Mouse (Mus musculus): ENCODE measurements at regions not wholly inside any gene's neighbourhood (a gene's known extent, or its start where the extent isn't known, plus 50 kb on each side); places are given as distances from the start of the nearest gene placed in this dataset.
A peak's percentile ranks its signal among the peaks of the same experiment; 100 is the strongest.

DNA sequence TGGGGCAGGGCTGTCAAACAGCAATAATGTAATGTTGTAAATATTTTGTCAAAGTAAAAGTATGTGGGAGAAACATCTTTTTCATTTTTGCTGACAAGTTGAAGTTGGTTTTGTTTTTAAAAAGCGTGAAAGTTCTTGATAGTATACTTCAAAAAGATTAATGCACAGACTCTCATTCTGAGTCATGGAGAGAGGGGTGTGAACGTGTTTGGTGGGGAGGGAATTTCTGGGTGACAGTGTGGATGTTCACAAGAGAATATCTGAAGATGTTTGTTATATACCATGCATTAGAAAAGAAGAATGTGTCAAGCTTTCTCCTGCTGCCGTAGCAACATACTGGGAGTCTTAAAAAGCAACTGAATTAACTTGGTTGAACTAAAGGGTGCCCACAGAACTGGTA is 57.0 kb downstream of the Rps29 start:
- DNase-seq (ENCODE audit: low spot score), result no peak

DNA sequence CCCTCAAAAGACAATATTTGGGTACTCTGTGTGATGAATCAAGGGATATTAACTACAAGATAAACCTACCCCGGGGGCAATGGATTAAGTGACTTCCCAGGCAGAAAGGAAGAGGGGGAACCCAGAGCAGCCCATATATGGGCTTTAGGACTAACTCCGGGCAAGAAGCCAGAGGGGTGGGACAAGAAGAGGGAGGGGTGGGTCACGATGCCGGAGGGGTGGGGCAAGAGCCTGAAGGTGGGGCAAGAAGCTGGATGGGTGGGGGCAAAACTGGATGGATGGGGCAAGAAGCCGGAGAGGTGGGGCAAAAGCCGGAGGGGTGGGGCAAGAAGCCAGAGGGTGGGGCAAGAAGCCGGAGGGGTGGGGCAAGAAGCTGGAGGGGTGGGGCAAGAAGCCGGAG is 64.1 kb downstream of the Rps29 start:
- DNase-seq (ENCODE audit: low spot score), result no peak

DNA sequence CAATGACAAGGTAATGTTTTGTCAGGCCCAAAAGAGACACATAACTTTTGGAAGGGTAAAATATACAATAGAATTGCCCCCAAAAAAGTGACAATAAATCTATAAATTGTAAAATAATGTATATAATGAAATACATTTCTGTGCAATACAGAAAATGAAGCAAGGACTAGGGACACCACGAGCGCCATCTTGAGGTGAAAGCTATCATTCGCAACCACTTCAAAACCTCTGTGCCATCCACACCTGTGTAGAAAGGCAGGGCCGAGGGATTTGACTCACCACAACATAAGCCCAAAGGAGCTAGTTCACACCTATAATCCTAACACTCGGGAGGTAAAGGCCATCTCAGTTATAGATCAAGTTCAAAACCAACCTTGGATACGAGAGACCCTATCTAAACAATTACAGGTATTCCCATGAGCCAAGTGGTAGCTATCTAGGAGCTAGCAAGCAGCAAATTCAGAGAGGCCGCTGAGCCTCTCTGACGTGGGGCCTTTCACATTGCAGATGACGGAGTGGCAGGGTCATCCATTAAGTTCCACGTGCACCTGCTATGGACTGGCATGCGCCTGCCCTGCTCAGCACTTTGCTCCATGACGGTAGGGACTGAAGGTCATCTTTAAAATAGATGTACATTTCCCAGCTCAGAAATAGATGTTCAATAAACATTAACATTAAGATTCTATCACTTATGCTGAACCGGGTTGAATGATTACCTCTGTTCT is 65.8 kb downstream of the Rps29 start:
- peak; percentile 43 for DNase-seq (ENCODE audit: low spot score)

DNA sequence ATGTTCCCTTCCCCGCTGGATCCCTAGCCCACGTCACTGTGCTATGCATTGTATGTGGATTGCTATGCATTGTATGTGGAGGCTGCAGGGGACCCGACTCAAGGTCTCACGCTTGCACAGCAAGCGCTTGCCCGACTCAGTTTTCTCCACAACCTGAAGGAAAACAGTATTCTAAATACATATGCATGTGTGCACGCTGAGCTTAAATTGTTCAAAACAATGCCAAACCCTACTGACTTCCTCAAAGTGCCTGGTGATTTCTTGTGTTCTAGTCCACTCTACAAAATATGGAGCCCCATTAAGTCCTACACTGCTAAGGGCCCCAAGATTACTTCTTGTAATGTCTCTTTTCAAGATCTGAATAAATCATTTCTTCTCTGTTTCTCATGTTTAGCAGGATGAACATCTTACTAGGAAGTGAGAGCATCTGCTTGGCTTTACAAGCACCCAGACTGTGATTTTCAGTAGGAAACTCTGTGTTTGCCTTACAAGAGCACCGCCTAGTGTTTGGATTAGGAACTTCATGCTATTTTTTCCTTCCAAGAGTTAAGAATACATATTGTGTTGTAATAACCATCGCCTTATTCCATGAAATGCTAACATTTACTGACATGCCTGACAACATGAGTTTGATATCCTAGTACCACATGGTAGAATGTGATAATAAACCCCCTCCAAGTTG is 70.9 kb downstream of the Rps29 start:
- DNase-seq (ENCODE audit: low spot score), result peak; percentile 75

DNA sequence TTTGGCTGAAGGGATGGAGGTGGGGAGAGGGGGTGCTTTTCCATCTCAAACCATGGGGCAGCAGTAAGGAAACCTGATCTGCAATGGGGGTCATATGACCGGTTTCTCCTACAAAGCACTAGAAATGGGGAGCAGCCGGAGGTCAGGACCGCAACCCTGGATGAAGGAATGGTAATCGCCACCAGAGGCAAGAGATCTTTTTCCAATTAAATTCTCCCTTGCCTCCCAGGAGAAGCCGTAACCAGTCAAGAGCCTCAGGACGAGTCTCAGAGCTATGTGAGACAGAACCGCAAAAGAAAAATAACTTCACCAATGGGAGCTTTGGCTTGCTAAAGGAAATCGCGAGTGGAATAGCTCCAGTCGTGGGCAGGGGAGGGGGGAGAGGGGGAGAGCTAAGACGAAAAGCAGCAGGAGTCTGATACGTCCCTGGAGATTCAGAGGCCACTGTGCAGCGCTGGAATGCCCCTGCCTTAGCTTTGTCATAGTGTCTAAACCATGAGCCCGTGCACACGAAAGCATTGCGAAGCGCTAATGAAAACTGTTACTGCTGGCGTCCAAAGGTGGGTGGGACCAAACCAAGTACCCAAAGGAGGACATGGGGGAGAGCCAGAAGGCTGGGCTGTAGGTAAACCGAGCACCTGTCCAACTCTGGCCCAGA is 73.3 kb downstream of the Rps29 start:
- peak; percentile 48 for DNase-seq (ENCODE audit: low spot score)

DNA sequence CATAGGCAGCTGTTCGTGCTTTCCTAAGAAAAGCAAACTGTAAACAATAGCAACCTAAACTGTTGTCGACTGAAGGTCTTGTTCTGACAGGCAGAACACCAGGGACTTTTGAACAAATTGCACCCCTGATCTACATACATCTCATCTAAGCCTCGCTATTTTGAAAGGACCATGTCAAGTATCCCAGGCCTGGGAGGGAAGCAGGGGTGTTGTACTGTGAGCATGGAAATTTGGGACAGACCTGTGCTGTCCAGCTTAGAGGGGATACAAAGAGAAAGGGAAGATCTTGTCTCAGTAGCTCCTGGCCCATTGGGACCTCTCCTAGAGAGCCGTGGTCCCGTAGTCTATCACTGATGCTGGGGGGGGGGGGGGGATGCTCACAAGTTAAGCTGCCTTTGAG is 74.3 kb downstream of the Rps29 start:
- no peak for DNase-seq (ENCODE audit: low spot score)

DNA sequence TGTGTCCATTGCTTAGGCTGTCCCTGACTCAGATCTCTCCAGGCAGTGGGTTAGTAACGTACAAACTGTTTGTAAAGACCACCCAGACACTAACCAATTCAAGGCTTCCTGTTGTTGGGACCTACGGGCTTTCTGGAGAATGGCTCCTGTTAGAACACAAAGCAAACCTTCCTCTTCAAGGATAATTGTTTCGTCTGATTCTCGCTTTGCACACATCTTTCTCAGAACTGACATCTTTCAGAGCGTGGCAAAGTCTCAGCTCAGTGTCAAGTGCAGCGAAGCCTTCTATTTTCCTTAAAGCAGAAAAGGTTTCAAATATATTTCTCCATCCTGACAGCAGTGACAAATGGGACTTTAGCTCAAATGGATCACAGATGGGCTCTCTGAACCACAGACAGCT is 76.9 kb downstream of the Rps29 start:
- peak; percentile 36 for DNase-seq (ENCODE audit: low spot score)

DNA sequence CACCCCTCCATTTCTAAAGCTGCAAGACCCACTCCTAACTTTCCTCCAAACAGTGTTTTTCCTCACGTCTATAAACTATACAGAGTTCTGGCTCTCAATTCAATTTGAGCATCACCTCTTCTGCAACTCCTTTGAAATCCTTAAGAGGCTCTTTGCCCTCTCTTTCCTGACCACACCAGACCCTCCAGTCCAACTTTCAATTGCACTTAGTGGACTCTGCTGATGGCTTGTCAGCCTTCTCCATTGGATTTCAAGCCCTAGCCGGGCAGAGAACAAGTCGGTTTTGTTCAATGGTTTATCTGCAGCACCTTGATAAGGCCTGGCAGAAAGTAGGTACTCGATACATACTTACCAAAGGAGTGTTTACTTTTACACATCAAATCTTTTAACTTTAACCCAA is 119.4 kb downstream of the Rps29 start:
- DNase-seq (ENCODE audit: low spot score), result no peak

DNA sequence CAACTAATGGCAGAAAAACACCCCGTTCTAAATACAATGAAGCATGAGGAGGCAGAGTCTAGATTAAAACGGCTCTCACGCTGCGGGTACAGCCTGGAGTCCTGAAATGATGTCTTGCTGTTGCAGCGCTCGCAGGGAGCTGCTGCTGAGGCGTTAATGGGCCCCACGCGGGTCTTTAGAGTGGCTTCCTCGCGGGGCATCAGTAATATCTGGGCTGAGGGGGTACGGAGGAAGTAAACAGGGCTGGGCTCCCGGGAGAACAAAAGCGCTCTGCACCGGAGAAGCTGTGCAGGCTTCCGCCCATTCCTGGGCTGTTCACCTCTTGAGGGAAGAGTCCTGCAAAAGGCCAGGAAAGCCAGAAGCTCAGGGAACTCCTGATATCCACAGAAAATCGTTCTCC is 135.4 kb downstream of the Rps29 start:
- DNase-seq (ENCODE audit: low spot score), result no peak

DNA sequence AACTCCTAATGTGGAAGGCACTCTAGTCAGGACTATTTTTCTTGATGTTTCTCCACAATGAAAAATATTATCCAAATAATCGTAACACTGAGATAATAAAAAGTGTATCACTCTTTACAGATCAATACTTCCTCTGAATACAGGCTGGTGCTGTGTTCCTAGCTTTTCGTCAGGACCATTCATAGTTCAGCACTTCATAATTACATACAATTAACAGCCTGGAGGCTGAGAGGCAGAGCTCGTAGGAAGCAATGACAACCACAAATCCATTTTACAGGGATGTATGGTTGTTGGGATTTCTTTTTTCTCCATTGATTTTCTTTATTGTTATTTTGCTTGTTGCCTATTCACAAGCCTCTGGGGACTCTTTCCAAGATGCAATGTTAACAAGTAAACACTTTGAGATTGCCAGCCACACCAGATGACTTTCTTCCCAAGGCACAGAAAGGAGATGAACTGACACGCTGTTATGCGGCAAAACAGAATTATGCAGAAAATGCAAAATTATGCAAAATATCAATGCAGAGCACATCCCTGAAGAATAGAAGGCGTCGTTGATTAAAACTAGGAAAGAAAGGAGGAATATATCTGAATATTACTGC is 142.2 kb downstream of the Rps29 start:
- DNase-seq (ENCODE audit: low spot score), result no peak

DNA sequence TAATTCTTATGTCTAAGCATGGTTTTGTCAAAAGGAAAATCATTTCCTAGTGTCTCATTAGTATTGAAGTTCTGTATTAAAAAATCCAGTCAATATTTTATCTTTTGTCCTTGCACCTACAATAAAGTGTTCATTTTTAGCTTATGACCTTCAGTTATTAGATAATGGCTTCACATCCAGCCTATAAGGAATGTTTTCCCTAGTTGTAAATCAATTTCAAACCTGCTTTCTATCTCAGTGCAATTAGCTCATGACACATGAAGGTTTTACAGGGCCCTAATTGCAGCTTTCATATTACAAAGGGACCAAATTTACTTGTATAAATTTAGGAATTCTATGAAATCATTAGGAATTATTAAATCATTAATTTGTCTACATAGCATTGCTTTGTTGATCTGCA is 153.8 kb downstream of the Rps29 start:
- no peak for DNase-seq (ENCODE audit: low spot score)

DNA sequence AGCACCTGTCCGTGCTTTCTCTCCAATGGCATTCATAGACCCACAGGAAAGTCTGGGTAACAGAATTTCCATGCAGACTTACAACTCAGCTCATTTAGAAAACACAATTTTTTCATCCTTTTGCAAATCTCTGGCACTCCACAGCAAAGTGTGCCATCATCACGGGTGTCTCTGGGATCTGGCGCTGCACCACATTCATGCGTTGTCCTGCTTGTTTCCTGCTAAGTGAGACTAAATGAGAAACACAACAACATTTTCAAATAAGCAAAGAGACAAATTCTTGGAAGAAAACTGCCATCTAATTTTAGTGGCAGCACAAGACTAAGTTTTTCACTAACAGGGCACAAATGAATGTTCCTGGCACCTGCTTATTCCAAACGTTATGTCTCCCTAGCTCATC is 156.9 kb downstream of the Rps29 start:
- DNase-seq (ENCODE audit: low spot score), result no peak

DNA sequence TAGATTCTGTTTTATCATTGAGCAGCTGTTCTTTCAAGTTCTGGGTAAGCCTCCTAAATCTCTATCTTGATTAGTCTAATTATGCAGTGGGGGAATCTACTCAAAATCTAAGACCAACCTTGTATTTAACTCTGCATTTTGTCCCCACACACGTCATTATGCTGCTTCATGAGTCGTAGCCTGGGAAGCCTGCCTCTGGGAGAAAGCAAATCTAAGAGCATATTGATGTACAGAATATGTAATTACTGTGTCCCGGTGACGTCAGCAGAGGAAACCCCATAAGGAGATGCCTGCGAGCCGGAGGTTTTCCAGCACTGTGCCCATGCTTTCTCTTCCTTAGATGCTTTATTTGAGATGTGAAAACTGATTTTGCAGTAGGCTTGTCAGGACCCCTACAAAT is 161.7 kb downstream of the Rps29 start:
- DNase-seq (ENCODE audit: low spot score), result no peak

DNA sequence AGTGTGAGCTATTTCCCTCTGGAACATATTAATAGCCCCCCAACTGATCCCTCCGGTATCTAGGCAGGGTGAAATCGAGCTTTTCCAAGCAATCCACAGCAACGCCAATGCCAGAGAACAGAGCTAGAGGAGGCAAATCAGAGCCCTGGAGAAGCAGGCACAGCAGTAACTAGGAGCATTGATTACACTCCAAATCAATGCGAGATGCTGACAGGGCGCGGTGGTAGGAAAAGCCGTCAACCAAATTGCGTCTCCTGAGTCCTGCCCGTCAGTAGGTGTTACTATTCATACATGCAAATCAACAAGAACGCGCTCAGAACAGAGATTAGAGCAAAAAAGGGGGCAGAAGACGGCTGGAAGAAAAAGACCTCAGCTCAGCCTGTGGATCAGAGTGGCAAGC is 162.2 kb downstream of the Rps29 start:
- DNase-seq (ENCODE audit: low spot score), result no peak

DNA sequence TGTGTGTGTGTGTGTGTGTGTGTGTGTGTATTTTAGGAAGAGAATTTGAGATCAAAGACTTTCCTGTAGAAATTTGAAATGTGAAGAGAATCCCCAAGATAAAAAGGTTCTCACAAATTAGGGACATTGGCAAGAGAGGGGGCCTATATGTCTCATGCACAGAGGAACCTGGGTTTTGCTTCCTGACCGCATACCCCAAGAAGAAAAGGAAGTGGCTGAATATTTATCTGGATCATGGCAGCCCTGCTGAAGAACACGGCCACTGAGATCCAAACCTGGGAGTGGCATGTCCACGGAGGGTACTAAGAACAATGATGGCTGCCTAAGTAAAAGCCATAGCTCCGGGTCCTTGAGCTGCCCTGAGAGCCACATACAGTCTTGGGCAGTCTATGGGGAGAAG is 178.3 kb downstream of the Rps29 start:
- no peak for DNase-seq (ENCODE audit: low spot score)

DNA sequence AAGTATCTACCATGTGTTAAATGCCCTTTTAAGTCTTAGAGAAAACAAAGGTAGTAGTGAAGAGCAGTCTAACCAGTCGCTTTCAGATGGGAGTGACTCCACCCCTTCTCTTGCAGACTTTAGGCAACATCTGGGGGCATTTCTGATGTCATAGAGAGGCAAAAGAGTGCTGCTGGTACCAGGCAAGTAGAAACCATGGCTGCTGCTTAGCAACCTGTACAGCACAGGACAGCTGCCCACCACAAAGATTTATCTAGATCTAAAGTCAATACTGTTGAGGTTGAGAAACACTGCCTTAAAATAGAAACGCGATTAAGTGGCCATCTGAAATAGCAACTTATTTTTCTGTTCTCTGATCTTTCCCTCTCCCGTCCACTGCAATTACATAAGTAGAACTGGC is 178.8 kb downstream of the Rps29 start:
- DNase-seq (ENCODE audit: low spot score), result no peak

DNA sequence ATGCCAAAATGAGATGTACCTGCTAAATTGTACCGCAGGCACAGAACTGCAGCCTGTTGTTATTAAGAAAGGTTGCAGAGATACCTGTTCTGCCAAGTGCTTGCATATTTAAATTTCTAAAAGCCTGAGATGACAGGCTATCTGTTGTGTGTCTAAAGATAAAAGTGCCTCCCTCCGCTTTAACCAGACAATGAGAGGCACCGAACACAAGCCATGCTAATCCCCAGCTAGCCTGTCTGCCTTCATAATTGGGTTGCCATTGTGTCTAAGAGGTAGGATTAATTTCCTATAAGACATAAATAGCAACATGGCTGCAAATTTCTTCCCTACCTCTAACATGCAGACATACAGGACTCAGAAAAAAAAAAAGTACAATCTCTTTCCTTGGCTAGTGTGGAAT is 179.8 kb downstream of the Rps29 start:
- no peak for DNase-seq (ENCODE audit: low spot score)

DNA sequence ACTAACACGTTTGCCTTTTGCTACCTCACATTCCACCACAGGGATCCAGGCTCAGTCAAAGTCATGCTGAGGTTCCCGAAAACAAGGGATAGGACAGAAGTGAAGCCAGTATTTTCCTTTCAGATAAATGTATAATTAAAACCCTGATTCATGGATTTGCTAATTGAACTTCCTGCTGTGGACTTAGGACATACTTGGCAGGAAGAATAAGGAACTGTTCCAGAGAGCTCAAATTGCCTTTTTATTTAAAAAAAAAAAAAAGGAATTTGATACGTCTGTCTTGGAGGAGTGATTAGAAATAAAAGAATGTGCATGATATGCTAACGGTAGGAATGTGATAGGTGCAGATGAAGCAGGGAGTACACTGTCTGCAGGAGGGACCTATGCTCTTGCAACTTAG is 181.7 kb downstream of the Rps29 start:
- no peak for DNase-seq (ENCODE audit: low spot score)

DNA sequence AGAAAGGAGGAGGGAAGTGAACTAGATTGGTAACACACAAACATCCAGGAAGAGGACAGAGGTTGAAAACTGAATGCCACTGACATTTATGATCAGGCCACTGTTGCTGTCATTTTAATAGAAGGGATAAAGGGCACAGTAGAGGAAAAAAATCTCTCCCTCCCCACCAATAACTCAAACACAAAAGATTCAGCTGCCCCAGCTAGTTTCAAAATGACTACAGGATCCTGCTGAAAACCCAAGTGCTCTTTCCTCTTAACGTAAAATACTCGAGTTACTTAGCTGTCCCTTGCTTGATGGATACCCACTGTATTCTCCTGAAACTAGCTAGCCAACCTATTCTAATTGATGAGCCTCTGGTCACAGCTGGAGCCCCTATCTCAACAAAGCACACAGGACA is 211.7 kb downstream of the Rps29 start:
- no peak for DNase-seq (ENCODE audit: low spot score)

DNA sequence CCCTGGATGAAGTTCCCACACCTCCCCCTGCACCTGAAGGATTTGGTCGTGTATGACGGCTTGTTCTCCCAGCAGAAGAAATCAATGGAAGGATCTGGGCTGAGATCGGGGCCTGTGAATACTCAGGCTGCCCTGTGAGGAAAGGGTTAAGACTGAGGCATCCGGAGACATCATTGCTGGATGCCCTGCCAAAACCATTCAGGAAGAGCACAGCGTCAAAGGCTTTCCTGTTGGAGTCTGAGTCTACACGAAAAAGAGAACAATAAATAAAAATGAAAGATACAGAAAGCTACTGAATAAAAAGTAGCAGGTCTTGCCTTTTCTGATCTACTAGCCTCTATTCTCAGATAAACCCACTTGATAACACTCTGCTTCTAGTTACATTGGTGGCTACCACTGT is 248.4 kb downstream of the Rps29 start:
- no peak for DNase-seq (ENCODE audit: low spot score)

DNA sequence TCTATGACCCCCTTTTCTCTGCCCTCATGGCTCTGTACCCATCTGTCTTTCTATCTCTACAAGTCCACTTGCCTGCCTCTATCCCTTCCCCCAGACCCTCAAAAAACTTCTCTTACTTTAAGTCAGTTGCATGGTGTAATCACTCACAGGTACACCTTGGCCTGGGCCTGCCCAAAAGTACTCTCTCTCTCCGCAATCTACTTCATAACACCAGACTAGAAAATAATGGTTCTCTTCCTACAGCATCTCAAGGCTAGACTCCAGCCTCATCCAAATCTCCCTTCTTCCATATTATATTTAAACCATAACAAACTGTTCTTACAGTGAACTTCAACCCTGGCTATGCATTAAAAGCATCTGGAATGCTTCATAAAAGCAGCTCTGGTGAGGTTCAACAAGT is 254.2 kb downstream of the Rps29 start:
- DNase-seq (ENCODE audit: low spot score), result no peak

DNA sequence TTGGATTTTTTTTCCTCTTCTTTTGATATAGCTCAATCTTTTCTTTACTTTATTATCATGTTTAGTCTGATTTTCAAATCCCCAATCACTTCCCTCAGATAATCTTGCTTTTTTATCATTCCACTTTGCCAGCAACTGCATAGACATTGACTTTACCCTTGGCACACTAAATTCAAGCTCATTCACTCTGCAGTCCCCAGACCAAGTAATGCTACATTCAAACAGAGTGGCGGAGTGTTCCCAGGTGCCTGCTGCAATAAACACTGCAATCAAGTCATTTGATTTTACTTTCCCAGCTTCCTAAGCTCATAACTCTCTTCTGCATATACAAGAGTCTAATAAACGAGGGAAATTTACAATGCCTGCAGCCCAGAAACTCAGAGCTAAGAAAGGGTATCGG is 269.8 kb downstream of the Rps29 start:
- no peak for DNase-seq (ENCODE audit: low spot score)

DNA sequence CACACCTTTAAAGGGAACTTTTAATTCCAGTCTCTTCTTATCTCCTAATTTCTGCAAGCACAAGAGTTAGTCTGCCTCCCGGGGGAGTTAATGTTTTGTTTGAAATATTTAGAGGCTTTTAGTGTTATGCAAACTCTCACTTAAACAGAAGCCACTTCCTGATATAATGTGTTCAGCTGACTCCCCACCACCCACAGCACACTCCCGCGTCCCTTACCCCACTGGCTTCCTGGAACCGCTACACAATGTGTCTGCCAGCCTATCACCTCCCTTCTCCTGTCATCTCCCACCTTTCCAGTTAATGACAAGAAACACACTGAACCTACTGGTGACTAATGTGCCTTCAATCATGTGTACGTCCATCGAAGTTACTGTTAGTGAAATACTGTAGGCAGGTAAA is 276.5 kb downstream of the Rps29 start:
- DNase-seq (ENCODE audit: low spot score), result no peak
